ENCODE assay signal across 24 mouse cellular contexts in genomic region chr15:9110526-9111347, GRCm38 (mm10). TPM values are rescaled to one million over a fixed set of nuclear protein-coding genes. Genes with fewer than 3 reads are reported as not detected.
DNase-seq lines count a peak whose midpoint lies in the region; ATAC-seq lines count a peak whose summit lies in the region.
"Had no signal": no experiment of that assay in that cellular context is flagged by ENCODE, and none has a peak within 500 bp of the region (broad histone marks: within the 10 kb centered on the region; RNA-seq: fewer than 3 reads in every experiment).

No protein-coding gene starts in this region.

- whole genome bisulfite sequencing in embryonic facial prominence, embryonic 14.5 days = 79% methylated on average over 6 of the region's 6 CpGs
- WGBS in embryonic facial prominence, embryonic 10.5 days = 88% methylated on average over 6 of the region's 6 CpGs
- WGBS in liver, embryonic 12.5 days (ENCODE audit: insufficient replicate concordance) = 82% methylated on average over 6 of the region's 6 CpGs

- H3K36me3 ChIP-seq in embryonic facial prominence, embryonic 14.5 days (ENCODE audit: control insufficient read depth, insufficient read depth, low read length) = peaks cover 72% of the 10 kb centered on the region
- peaks cover 85% of the 10 kb centered on the region for H3K36me3 ChIP-seq in embryonic facial prominence, embryonic 10.5 days (replicated peaks)
- peaks cover 92% of the 10 kb centered on the region for H3K36me3 ChIP-seq in liver, embryonic 12.5 days

- H3K9me3 ChIP-seq in embryonic facial prominence, embryonic 14.5 days (ENCODE audit: control insufficient read depth, low read length) = no peaks in the 10 kb centered on the region
- H3K9me3 ChIP-seq in embryonic facial prominence, embryonic 10.5 days = no peaks in the 10 kb centered on the region
- H3K9me3 ChIP-seq in liver, embryonic 12.5 days (replicated peaks) = no peaks in the 10 kb centered on the region
- H3K9me3 ChIP-seq: embryonic facial prominence, embryonic 15.5 days; forebrain, embryonic 10.5 days; heart, embryonic 15.5 days; hindbrain, embryonic 15.5 days had no signal

- no peak overlapping the region for H3K9ac ChIP-seq in embryonic facial prominence, embryonic 14.5 days (ENCODE audit: low read depth, low read length)
- H3K9ac ChIP-seq in liver, embryonic 12.5 days = no peak overlapping the region
- H3K9ac ChIP-seq: embryonic facial prominence, embryonic 15.5 days; heart, embryonic 15.5 days; hindbrain, embryonic 15.5 days had no signal

- no peak overlapping the region for H3K27ac ChIP-seq in embryonic facial prominence, embryonic 14.5 days (replicated peaks; ENCODE audit: low read depth, low read length)
- H3K27ac ChIP-seq in embryonic facial prominence, embryonic 10.5 days (replicated peaks) = no peak overlapping the region
- 0 out of 2 replicates have a peak overlapping the region, but pooled peaks have one; percentile 1 for H3K27ac ChIP-seq in liver, embryonic 12.5 days
- H3K27ac ChIP-seq: embryonic facial prominence, embryonic 15.5 days; forebrain, embryonic 10.5 days; gastrocnemius, adult 2 months; heart, embryonic 15.5 days; hindbrain, embryonic 15.5 days had no signal

- H3K27me3 ChIP-seq in embryonic facial prominence, embryonic 14.5 days (replicated peaks; ENCODE audit: control insufficient read depth, insufficient read depth, low read length) = no peaks in the 10 kb centered on the region
- H3K27me3 ChIP-seq in embryonic facial prominence, embryonic 10.5 days (replicated peaks; ENCODE audit: low read depth, poor library complexity, severe bottlenecking) = no peaks in the 10 kb centered on the region
- no peaks in the 10 kb centered on the region for H3K27me3 ChIP-seq in liver, embryonic 12.5 days (replicated peaks)
- H3K27me3 ChIP-seq: embryonic facial prominence, embryonic 15.5 days; heart, embryonic 15.5 days; hindbrain, embryonic 15.5 days; Patski had no signal

- H3K4me3 ChIP-seq in embryonic facial prominence, embryonic 14.5 days (ENCODE audit: low read depth, low read length) = no peak overlapping the region
- no peak overlapping the region for H3K4me3 ChIP-seq in embryonic facial prominence, embryonic 10.5 days
- H3K4me3 ChIP-seq in liver, embryonic 12.5 days = no peak overlapping the region
- H3K4me3 ChIP-seq: embryonic facial prominence, embryonic 15.5 days; erythroblast, embryonic 14.5 days; forebrain, embryonic 10.5 days; gastrocnemius, adult 2 months; heart, embryonic 15.5 days; hindbrain, embryonic 15.5 days had no signal

- no peak overlapping the region for H3K4me2 ChIP-seq in embryonic facial prominence, embryonic 14.5 days (ENCODE audit: low read depth, low read length)
- no peak overlapping the region for H3K4me2 ChIP-seq in liver, embryonic 12.5 days
- H3K4me2 ChIP-seq: embryonic facial prominence, embryonic 15.5 days; heart, embryonic 11.5 days; heart, embryonic 15.5 days; hindbrain, embryonic 15.5 days had no signal

- no peaks in the 10 kb centered on the region for H3K4me1 ChIP-seq in embryonic facial prominence, embryonic 14.5 days (ENCODE audit: control insufficient read depth, insufficient read depth, low read length)
- H3K4me1 ChIP-seq in embryonic facial prominence, embryonic 10.5 days = peaks cover 8% of the 10 kb centered on the region; the same call in 1 of the 2 replicates
- H3K4me1 ChIP-seq in liver, embryonic 12.5 days = 0 out of 2 replicates have a peak, but pooled peaks cover 7% of the 10 kb centered on the region
- H3K4me1 ChIP-seq: embryonic facial prominence, embryonic 15.5 days; forebrain, embryonic 10.5 days; hindbrain, embryonic 15.5 days had no signal

- peak; percentile 69; the same call in 1 of the 2 replicates for ATAC-seq in embryonic facial prominence, embryonic 14.5 days (ENCODE audit: low read depth)
- no peak for ATAC-seq in liver, embryonic 12.5 days
- peak; percentile 39 for ATAC-seq in megakaryocyte progenitor cell, adult 5-6 weeks (replicated peaks; ENCODE audit: poor library complexity)
- ATAC-seq: activated CD4-positive, CD25-positive, alpha-beta regulatory T cell, adult 4 months; forebrain, embryonic 14.5 days; Patski had no signal

- peak; percentile 20 for DNase-seq in embryonic facial prominence, embryonic 14.5 days (ENCODE audit: low spot score)
- DNase-seq in embryonic facial prominence, embryonic 10.5 days (ENCODE audit: low spot score) = no peak
- DNase-seq in liver (no peak), A20 (ENCODE audit: low read depth, low spot score) (peak; percentile 20)
- DNase-seq in embryo, embryonic 9.5 days (ENCODE audit: extremely low spot score) = no peak
- DNase-seq: adrenal gland, postnatal 14 days; cerebellum, adult 11-12 months; cerebellum, adult 9-10 months; cerebellum, postnatal 25 days; gastrocnemius, adult 2 months; gastrocnemius, postnatal 25 days; heart, adult 18-20 months; heart, postnatal 14 days had no signal

RNA-seq across cellular contexts. Expression of gene Lmbrd2, which starts 29.6 kb away (rescaled TPM):
- 4.3 and 6.2 TPM in 2 replicates for polyA plus RNA-seq in embryonic facial prominence, embryonic 14.5 days (2014; fragmentation: Nextera tagmentation; extraction: Ambion mirVana)
- 1.9 and 2.6 TPM in 2 replicates for polyA plus RNA-seq in embryonic facial prominence, embryonic 10.5 days (2016; fragmentation: Nextera tagmentation; extraction: Ambion mirVana)
- 1.4 and 2.2 TPM in 2 replicates for polyA plus RNA-seq in liver, embryonic 12.5 days (2016; fragmentation: Nextera tagmentation; extraction: Ambion mirVana)
- 10.0 and 11.6 TPM in 2 replicates for total RNA-seq in megakaryocyte progenitor cell, adult 5-6 weeks (2015)
- total RNA-seq in megakaryocyte progenitor cell, adult 5-6 weeks (2017) = 4.5 and 9.6 TPM in 2 replicates

RNA-seq across cellular contexts. Expression of gene Nadk2, which starts 39.7 kb away (rescaled TPM):
- polyA plus RNA-seq in embryonic facial prominence, embryonic 14.5 days (2014; fragmentation: Nextera tagmentation; extraction: Ambion mirVana) = 26.6 and 29.7 TPM in 2 replicates
- 35.2 and 36.1 TPM in 2 replicates for polyA plus RNA-seq in embryonic facial prominence, embryonic 10.5 days (2016; fragmentation: Nextera tagmentation; extraction: Ambion mirVana)
- polyA plus RNA-seq in liver, embryonic 12.5 days (2016; fragmentation: Nextera tagmentation; extraction: Ambion mirVana) = 139 and 143 TPM in 2 replicates
- 64.3 and 68.6 TPM in 2 replicates for total RNA-seq in megakaryocyte progenitor cell, adult 5-6 weeks (2015)
- 59.7 and 73.9 TPM in 2 replicates for total RNA-seq in megakaryocyte progenitor cell, adult 5-6 weeks (2017)

RNA-seq across cellular contexts. Expression of gene Skp2, which starts 44.5 kb away (rescaled TPM):
- polyA plus RNA-seq in embryonic facial prominence, embryonic 14.5 days (2014; fragmentation: Nextera tagmentation; extraction: Ambion mirVana) = 76.9 and 89.2 TPM in 2 replicates
- 128 and 129 TPM in 2 replicates for polyA plus RNA-seq in embryonic facial prominence, embryonic 10.5 days (2016; fragmentation: Nextera tagmentation; extraction: Ambion mirVana)
- polyA plus RNA-seq in liver, embryonic 12.5 days (2016; fragmentation: Nextera tagmentation; extraction: Ambion mirVana) = 43.0 and 43.2 TPM in 2 replicates
- total RNA-seq in megakaryocyte progenitor cell, adult 5-6 weeks (2015) = 21.6 and 24.4 TPM in 2 replicates
- total RNA-seq in megakaryocyte progenitor cell, adult 5-6 weeks (2017) = 23.1 and 23.3 TPM in 2 replicates

Comparison
In these comparisons a context has a peak if more than half of its experiments do, and no peak if none do; other contexts are left out.
1. DNase-seq: peak in embryonic facial prominence, embryonic 14.5 days (single experiment) and A20 (single experiment); none in embryonic facial prominence, embryonic 10.5 days (single experiment), liver (single experiment) and embryo, embryonic 9.5 days (single experiment).